Mouse (Mus musculus) embryonic stem cell, embryonic (primary cell): ENCODE results near the gene Per1.

ENCODE experiments used
- CTCF ChIA-PET, 4 experiments: fragments of 300-600 bp in 2 of 4; fragments of 350-600 bp in 2 of 4; sonication (Branson Sonifier 250); formaldehyde crosslinking; loops; one replicate each; lab custom pipeline; 2022; ENCODE audit warnings: inconsistent platforms in 2 of 4; lab: Charles Lee
- POLR2A ChIA-PET, 4 experiments: fragments of 300-600 bp in 2 of 4; fragments of 350-600 bp in 2 of 4; sonication (Branson Sonifier 250); formaldehyde crosslinking; loops; one replicate each; lab custom pipeline; 2022; ENCODE audit warnings: antibody characterized with exemption in 4 of 4, inconsistent platforms in 1 of 4; lab: Charles Lee

Per1 gene

GRCm38 (mm10) chr11:69126706-69127095 lies 31.7 kb downstream of the Per1 start:
- POLR2A ChIA-PET = interaction anchor here in 3 of 4 experiments (1.1 to 7.2 kb wide), 7 partner anchors 12 to 115 kb away, joined by 3 to 114 read pairs (median 10); no protein-coding TSS in a partner anchor

GRCm38 (mm10) chr11:69128426-69129122 lies 33.6 kb downstream of the Per1 start:
- POLR2A ChIA-PET = interaction anchor here in 3 of 4 experiments (0.7 to 3.9 kb wide), 6 partner anchors 49 to 439 kb away, joined by 3 to 13 read pairs (median 4); partner anchors contain the start of genes Cntrob (in 1 of the 3) and Trappc1 (in 1 of the 3)

More at GRCm38 (mm10) chr11:69126706-69127095, 31.7 kb downstream of the Per1 start:
- CTCF ChIA-PET = interaction anchor here in 1 of 4 experiments (0.7 to 1.1 kb wide), 2 partner anchors 11 to 49 kb away, joined by 3 to 4 read pairs; no protein-coding TSS in a partner anchor

GRCm38 (mm10) chr11:69133566-69133922 lies 38.5 kb downstream of the Per1 start:
- ChIA-PET CTCF (interaction anchor here in 3 of 4 experiments (0.5 to 2.0 kb wide), 30 partner anchors 8 to 1155 kb away, joined by 3 to 9 read pairs (median 3); partner anchors contain the start of genes 9130213A22Rik (in 1 of the 3), Alox12b (in 1 of the 3), Aloxe3 (in 1 of the 3) and Borcs6 (in 1 of the 3)), POLR2A (interaction anchor here in 3 of 4 experiments (0.6 to 2.9 kb wide), 39 partner anchors 9 to 1103 kb away, joined by 3 to 25 read pairs (median 4); partner anchors contain the start of genes 9130213A22Rik (in 2 of the 3), Trp53 (in 2 of the 3), Wrap53 (in 2 of the 3) and Aloxe3 (in 1 of the 3))

More at GRCm38 (mm10) chr11:69128426-69129122, 33.6 kb downstream of the Per1 start:
- CTCF ChIA-PET = interaction anchor here in 3 of 4 experiments (0.7 kb wide), 3 partner anchors 21 to 87 kb away, joined by 3 to 11 read pairs (median 4); no protein-coding TSS in a partner anchor

GRCm38 (mm10) chr11:69133923-69134621 lies 39.1 kb downstream of the Per1 start:
- ChIA-PET POLR2A (interaction anchor here in 3 of 4 experiments (0.6 to 2.9 kb wide), 37 partner anchors 8 to 1102 kb away, joined by 3 to 25 read pairs (median 4); partner anchors contain the start of genes 9130213A22Rik (in 2 of the 3), Trp53 (in 2 of the 3), Wrap53 (in 2 of the 3) and Aloxe3 (in 1 of the 3)), CTCF (interaction anchor here in 3 of 4 experiments (0.5 to 2.0 kb wide), 29 partner anchors 9 to 1156 kb away, joined by 3 to 9 read pairs (median 3); partner anchors contain the start of genes 9130213A22Rik (in 1 of the 3), Alox12b (in 1 of the 3), Aloxe3 (in 1 of the 3) and Borcs6 (in 1 of the 3))

- CTCF ChIA-PET = interaction anchor here in 1 of 4 experiments (1.0 to 2.0 kb wide), 12 partner anchors 10 to 192 kb away, joined by 3 to 7 read pairs (median 4); partner anchors contain the start of genes 9130213A22Rik, Aloxe3, Borcs6 and Kcnab3
- POLR2A ChIA-PET = interaction anchor here in 3 of 4 experiments (0.9 to 2.9 kb wide), 23 partner anchors 8 to 451 kb away, joined by 3 to 25 read pairs (median 4); partner anchors contain the start of genes Aloxe3 (in 1 of the 3), Cntrob (in 1 of the 3), Per1 (in 1 of the 3) and Tmem107 (in 1 of the 3)
These were observed 39.6 kb downstream of the Per1 start for GRCm38 (mm10) chr11:69134622-69134968.

GRCm38 (mm10) chr11:69135361-69135760 lies 40.3 kb downstream of the Per1 start:
- POLR2A ChIA-PET = interaction anchor here in 3 of 4 experiments (0.7 to 2.9 kb wide), 11 partner anchors 7 to 450 kb away, joined by 3 to 21 read pairs (median 5); partner anchors contain the start of gene Aloxe3 (in 1 of the 3)
- CTCF ChIA-PET = no interaction called here

- POLR2A ChIA-PET = interaction anchor here in 1 of 4 experiments (0.6 kb wide), 1 partner anchor 126 kb away, joined by 3 read pairs; no protein-coding TSS in a partner anchor
These were observed 52.5 kb downstream of the Per1 start for GRCm38 (mm10) chr11:69147546-69147945.

GRCm38 (mm10) chr11:69148451-69148960 lies 53.5 kb downstream of the Per1 start:
- CTCF ChIA-PET = interaction anchor here in 2 of 4 experiments (0.7 to 1.7 kb wide), 4 partner anchors 10 to 24 kb away, joined by 3 to 7 read pairs (median 5); no protein-coding TSS in a partner anchor
- POLR2A ChIA-PET = interaction anchor here in 2 of 4 experiments (0.8 to 2.7 kb wide), 4 partner anchors 12 to 80 kb away, joined by 3 to 12 read pairs (median 4); no protein-coding TSS in a partner anchor

More at GRCm38 (mm10) chr11:69147546-69147945, 52.5 kb downstream of the Per1 start:
- CTCF ChIA-PET = no interaction called here

- CTCF ChIA-PET = interaction anchor here in 3 of 4 experiments (0.6 to 1.9 kb wide), 7 partner anchors 16 to 580 kb away, joined by 3 to 7 read pairs (median 6); no protein-coding TSS in a partner anchor
These were observed 54.7 kb downstream of the Per1 start for GRCm38 (mm10) chr11:69149728-69150127.

GRCm38 (mm10) chr11:69150444-69150843 lies 55.4 kb downstream of the Per1 start:
- CTCF ChIA-PET = interaction anchor here (0.5 to 2.0 kb wide), 17 partner anchors 9 to 912 kb away, joined by 3 to 8 read pairs (median 4); partner anchors contain the start of gene Trappc1 (in 1 of the 4)
- POLR2A ChIA-PET = interaction anchor here (0.6 to 3.0 kb wide), 13 partner anchors 9 to 609 kb away, joined by 3 to 13 read pairs (median 4); no protein-coding TSS in a partner anchor

More at GRCm38 (mm10) chr11:69149728-69150127, 54.7 kb downstream of the Per1 start:
- POLR2A ChIA-PET = interaction anchor here (0.6 to 3.0 kb wide), 9 partner anchors 9 to 604 kb away, joined by 3 to 13 read pairs (median 4); no protein-coding TSS in a partner anchor

- POLR2A ChIA-PET = interaction anchor here (0.6 to 3.0 kb wide), 11 partner anchors 10 to 609 kb away, joined by 3 to 13 read pairs (median 4); no protein-coding TSS in a partner anchor
- CTCF ChIA-PET = interaction anchor here (0.5 to 2.1 kb wide), 17 partner anchors 9 to 912 kb away, joined by 3 to 14 read pairs (median 4); partner anchors contain the start of gene Trappc1 (in 1 of the 4)
These were observed 56.0 kb downstream of the Per1 start for GRCm38 (mm10) chr11:69151004-69151403.

GRCm38 (mm10) chr11:69153831-69154230 lies 58.8 kb downstream of the Per1 start:
- CTCF ChIA-PET = interaction anchor here in 1 of 4 experiments (1.1 to 1.5 kb wide), 2 partner anchors 18 to 20 kb away, joined by 4 read pairs; no protein-coding TSS in a partner anchor
- POLR2A ChIA-PET = interaction anchor here in 1 of 4 experiments (1.1 kb wide), 1 partner anchor 13 kb away, joined by 3 read pairs; no protein-coding TSS in a partner anchor

- POLR2A ChIA-PET = no interaction called here
- CTCF ChIA-PET = no interaction called here
These were observed 60.3 kb downstream of the Per1 start for GRCm38 (mm10) chr11:69155351-69155750.

GRCm38 (mm10) chr11:69156800-69157199 lies 61.8 kb downstream of the Per1 start, which contains the start of gene Alox12b:
TSS of gene Alox12b (plus strand) at chr11:69156989.
- CTCF ChIA-PET = interaction anchor here in 3 of 4 experiments (0.5 to 1.3 kb wide), 9 partner anchors 15 to 772 kb away, joined by 3 to 8 read pairs (median 3); no protein-coding TSS in a partner anchor

More at GRCm38 (mm10) chr11:69156800-69157199, 61.8 kb downstream of the Per1 start, which contains the start of gene Alox12b:
- POLR2A ChIA-PET = interaction anchor here in 3 of 4 experiments (1.1 to 1.6 kb wide), 3 partner anchors 10 to 84 kb away, joined by 3 to 7 read pairs (median 3); no protein-coding TSS in a partner anchor
